Mouse (Mus musculus): Measurements from ENCODE around the gene Rrbp1.

DNA sequence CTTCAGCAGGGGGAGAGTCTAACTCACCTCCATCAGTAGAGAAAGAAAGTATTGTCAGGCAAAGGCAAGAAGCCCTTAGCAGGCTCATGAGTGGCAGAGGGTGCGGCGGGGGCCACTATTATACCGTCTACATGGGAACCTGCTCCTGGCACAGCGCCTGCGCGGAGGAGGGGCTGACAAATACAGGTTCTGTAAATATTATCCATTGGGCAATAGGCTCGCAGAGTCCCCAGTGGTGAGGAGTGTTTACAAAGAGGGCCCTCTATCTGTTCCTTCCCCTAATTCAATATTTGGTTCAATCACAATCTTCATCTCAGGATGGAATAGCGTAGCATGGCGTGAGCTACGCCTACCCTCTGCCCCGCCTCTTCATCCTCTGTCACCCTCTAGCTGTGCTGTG, 3.0 kb upstream of the Rrbp1 start:
- no peak for TF ChIP-seq CTCF (IDR thresholded peaks at IDR 0.05; ENCODE audit: borderline replicate concordance, insufficient read depth, low read depth, low read length)
- TF ChIP-seq POLR2A (IDR thresholded peaks at IDR 0.05; ENCODE audit: borderline replicate concordance, insufficient read depth, low read length), result no peak

All from cerebellum, adult 2 months (tissue).